Mouse (Mus musculus) embryonic facial prominence, embryonic 12.5 days (tissue): ENCODE results near the gene A930002H24Rik. TPM values are rescaled to one million over a fixed set of nuclear protein-coding genes. Genes with fewer than 3 reads are reported as not detected.
A peak's percentile ranks its signal among the peaks of the same experiment; 100 is the strongest.

Experiments used
- ATAC-seq: fragments of 200-750 bp; cut with Nextera tagmentation; 2 replicates; pipeline ENCODE4 v1.8.0; 2017; ENCODE audit not compliant: insufficient number of reproducible peaks, insufficient read depth, low FRiP score, low TSS enrichment
- H3K27ac ChIP-seq: fragments of 300-500 bp; sonication (generic); 2 replicates; pipeline ENCODE4 v1.5.1; 2016; ENCODE audit warnings: mild to moderate bottlenecking
- H3K27me3 ChIP-seq: fragments of 300-500 bp; sonication (generic); 2 replicates; pipeline ENCODE4 v1.6.1; 2016; ENCODE audit warnings: mild to moderate bottlenecking, moderate library complexity
- H3K36me3 ChIP-seq: fragments of 300-500 bp; sonication (generic); 2 replicates; pipeline ENCODE4 v1.6.1; 2016; ENCODE audit warnings: mild to moderate bottlenecking
- H3K4me1 ChIP-seq: fragments of 300-500 bp; sonication (generic); 2 replicates; pipeline ENCODE4 v1.6.1; 2016
- H3K4me2 ChIP-seq: fragments of 300-500 bp; sonication (generic); replicated peaks from 2 replicates; pipeline ENCODE4 v1.6.1; 2016; ENCODE audit warnings: mild to moderate bottlenecking, moderate library complexity
- H3K4me3 ChIP-seq: fragments of 300-500 bp; sonication (generic); 2 replicates; pipeline ENCODE4 v1.5.1; 2016; ENCODE audit warnings: mild to moderate bottlenecking
- H3K9ac ChIP-seq: fragments of 300-500 bp; sonication (generic); 2 replicates; pipeline ENCODE4 v1.6.1; 2016; ENCODE audit warnings: mild to moderate bottlenecking, moderate library complexity
- H3K9me3 ChIP-seq: fragments of 300-500 bp; sonication (generic); 2 replicates; pipeline ENCODE4 v1.6.1; 2016; ENCODE audit warnings: mild to moderate bottlenecking, moderate library complexity
- WGBS: fragments of 180-500 bp; shearing (Covaris S2); methylation state at CpG from one replicate; pipeline ENCODE4 v1.1.7; 2016; 5-methylcytosine and 5-hydroxymethylcytosine counted together
- polyA plus RNA-seq: library from polyadenylated mRNA; unstranded; fragments of >200 nt; fragmentation: Nextera tagmentation; extraction: Ambion mirVana; gene quantifications from 2 replicates; pipeline ENCODE4 v1.2.1, GENCODE M21; 2016

A930002H24Rik gene
- 2.7 and 4.7 TPM in 2 replicates for polyA plus RNA-seq

DNA sequence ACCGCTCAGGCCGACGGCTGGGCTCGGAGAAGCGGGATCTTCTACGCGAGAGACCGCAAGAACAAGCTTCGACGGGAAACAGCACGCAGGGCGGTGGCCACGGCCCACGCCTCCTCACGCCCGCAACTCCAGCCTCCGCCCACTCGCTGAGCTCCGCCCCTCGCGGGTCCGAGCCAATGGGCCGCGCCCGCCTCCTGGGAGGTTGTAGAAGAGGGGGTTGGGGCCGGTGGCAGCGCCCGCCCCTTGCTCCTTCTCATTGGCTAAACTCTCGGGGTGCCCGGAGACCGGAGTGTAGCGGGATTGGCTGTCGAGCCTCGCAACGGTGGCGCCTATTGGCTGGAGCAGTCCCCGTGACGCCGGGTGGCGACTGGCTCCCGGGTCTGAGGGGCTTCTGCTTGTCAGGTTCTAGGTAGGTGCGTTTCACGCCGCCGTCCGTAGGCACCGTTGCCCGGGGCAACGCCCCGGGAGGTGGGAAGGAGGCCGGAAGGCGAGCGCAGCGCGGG lies at the start of gene A930002H24Rik:
Gene A930002H24Rik, minus strand, starts transcription at position 145 of the 503 bp plus-strand sequence.
- no peaks in the 10 kb centered on the region; the same call in 1 of the 2 replicates for H3K4me1 ChIP-seq
- WGBS: 0% methylated on average over 51 of the region's 55 CpGs
- ATAC-seq: peak; percentile 100
- no peaks in the 10 kb centered on the region for H3K27me3 ChIP-seq
- H3K4me3 ChIP-seq: peak within 1 kb of the TSS; percentile 93
- peak within 1 kb of the TSS; percentile 89 for H3K4me2 ChIP-seq
- no peaks in the 10 kb centered on the region for H3K36me3 ChIP-seq
- H3K9ac ChIP-seq: peak within 1 kb of the TSS; percentile 85
- peak within 1 kb of the TSS; percentile 78 for H3K27ac ChIP-seq
- no peaks in the 10 kb centered on the region for H3K9me3 ChIP-seq

DNA sequence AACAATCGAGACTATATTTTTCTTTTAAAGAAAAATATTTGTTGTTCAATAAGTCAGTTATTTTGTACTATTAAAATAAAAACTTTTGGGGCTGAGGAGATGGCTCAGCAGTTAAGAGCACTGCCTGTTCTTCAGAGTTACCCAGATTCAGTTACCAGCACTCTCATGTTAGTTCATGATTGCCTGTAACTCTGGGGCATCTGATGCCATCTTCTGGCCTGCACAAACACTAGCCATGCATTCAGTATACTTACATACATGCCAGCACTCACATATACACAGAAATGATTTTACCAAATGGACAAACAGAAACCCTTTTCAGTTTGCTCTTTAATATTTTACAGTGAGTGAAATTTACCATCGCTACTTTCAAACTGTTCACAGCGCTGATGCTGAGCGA lies 45.7 kb upstream of the A930002H24Rik start:
- no peak overlapping the region for H3K9ac ChIP-seq
- 95% methylated on average over 4 of the region's 4 CpGs for WGBS
- ATAC-seq: no peak

DNA sequence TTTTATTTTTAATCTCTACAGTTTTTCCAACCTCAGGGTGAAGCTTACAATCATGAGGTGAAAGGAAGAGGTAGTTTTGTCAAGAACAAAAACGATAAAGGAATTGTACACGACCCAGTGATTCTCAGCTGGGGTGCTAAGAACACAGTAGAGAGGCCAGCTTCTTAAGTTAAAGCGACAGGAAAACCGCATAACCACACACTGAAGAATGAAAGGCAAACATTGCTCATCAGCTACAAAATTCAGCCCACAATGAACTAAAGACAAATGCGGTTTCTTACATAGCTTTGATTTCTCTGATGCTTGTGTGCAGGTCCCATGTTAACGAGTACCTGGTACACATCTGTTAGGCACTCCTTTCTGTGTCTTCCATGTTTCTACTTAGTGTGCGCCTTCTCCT lies 33.5 kb upstream of the A930002H24Rik start:
- no peak overlapping the region for H3K4me2 ChIP-seq
- no peak for ATAC-seq
- WGBS: 89% methylated on average over 7 of the region's 7 CpGs

More for the DNA sequence above, 45.7 kb upstream of the A930002H24Rik start:
- no peaks in the 10 kb centered on the region for H3K4me1 ChIP-seq
- H3K27me3 ChIP-seq: no peaks in the 10 kb centered on the region
- H3K9me3 ChIP-seq: no peaks in the 10 kb centered on the region
- H3K4me3 ChIP-seq: no peak overlapping the region
- no peak overlapping the region for H3K4me2 ChIP-seq
- no peak overlapping the region for H3K27ac ChIP-seq
- no peaks in the 10 kb centered on the region for H3K36me3 ChIP-seq

DNA sequence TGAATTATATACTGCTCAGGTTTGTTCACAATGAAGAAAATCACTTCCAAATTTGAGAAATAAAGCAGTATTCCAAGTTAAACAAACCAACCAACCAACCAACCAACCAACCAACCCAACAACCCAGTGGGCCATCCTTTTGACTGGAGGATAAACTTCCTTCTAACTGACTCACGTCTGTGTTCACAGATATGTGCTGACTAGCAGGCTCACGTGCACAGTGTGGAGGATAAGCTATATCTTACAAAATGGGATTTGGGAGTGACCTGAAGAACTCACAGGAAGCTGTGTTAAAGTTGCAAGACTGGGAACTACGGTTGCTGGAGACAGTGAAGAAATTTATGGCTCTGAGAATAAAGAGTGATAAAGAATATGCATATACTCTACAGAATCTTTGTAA lies 32.2 kb upstream of the A930002H24Rik start:
- H3K27ac ChIP-seq: no peak overlapping the region
- H3K36me3 ChIP-seq: no peaks in the 10 kb centered on the region
- H3K4me2 ChIP-seq: no peak overlapping the region
- WGBS: 89% methylated on average over 3 of the region's 3 CpGs
- no peak overlapping the region for H3K4me3 ChIP-seq
- no peak overlapping the region for H3K9ac ChIP-seq
- H3K27me3 ChIP-seq: no peaks in the 10 kb centered on the region
- no peaks in the 10 kb centered on the region for H3K4me1 ChIP-seq
- ATAC-seq: no peak
- H3K9me3 ChIP-seq: no peaks in the 10 kb centered on the region

More for the DNA sequence above, 33.5 kb upstream of the A930002H24Rik start:
- Histone ChIP-seq H3K27ac (no peak overlapping the region), H3K4me1 (no peaks in the 10 kb centered on the region), H3K9ac (no peak overlapping the region), H3K27me3 (no peaks in the 10 kb centered on the region), H3K4me3 (no peak overlapping the region), H3K36me3 (no peaks in the 10 kb centered on the region), H3K9me3 (no peaks in the 10 kb centered on the region)

DNA sequence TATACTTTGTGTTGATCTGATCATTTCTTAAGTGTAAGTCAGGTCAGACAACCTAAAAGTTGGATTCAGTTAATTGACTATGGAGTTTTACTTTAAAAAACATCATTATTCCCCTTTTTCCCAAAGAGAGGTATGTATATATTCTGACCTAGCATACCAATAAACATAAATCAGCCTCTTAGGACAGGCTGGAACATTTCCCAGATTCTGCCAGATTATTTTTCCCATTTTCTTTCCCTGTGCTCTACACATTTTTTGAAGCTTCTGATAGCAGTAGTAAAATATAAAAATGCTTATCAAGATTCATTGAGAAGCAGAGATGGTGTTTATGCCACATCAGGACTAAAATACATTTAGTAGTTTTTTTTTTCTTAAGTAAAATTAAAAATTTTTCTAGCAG lies 27.0 kb upstream of the A930002H24Rik start:
- no peaks in the 10 kb centered on the region for H3K4me1 ChIP-seq
- no peaks in the 10 kb centered on the region for H3K36me3 ChIP-seq
- no peak overlapping the region for H3K27ac ChIP-seq
- no peak overlapping the region for H3K4me3 ChIP-seq
- no peaks in the 10 kb centered on the region for H3K9me3 ChIP-seq
- ATAC-seq: no peak
- no peak overlapping the region for H3K4me2 ChIP-seq
- H3K9ac ChIP-seq: no peak overlapping the region
- H3K27me3 ChIP-seq: no peaks in the 10 kb centered on the region

DNA sequence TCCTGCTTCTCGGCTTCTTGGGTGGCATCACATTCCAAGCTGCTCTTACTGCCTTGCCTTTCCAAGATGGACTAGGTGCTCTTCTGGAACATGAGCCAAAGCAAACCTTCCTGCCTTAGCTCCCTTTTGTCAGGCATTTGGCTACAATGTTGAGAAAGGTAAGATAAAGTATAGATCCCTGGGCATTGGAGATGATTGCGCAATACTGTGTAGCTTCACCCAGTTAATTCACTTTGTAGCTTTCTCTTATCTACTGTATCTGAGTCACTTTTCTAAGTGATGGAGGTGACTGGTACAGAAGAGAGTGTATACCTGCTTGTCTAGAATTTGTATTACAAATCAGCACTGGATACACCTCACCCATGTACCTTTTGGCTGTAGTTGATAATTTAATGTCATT lies 23.4 kb upstream of the A930002H24Rik start:
- no peaks in the 10 kb centered on the region for H3K4me1 ChIP-seq
- H3K36me3 ChIP-seq: no peaks in the 10 kb centered on the region
- no peak overlapping the region for H3K4me3 ChIP-seq
- no peak overlapping the region for H3K9ac ChIP-seq
- 99% methylated on average over 2 of the region's 2 CpGs for WGBS
- H3K27me3 ChIP-seq: no peaks in the 10 kb centered on the region
- no peak for ATAC-seq
- H3K9me3 ChIP-seq: no peaks in the 10 kb centered on the region
- H3K4me2 ChIP-seq: no peak overlapping the region
- no peak overlapping the region for H3K27ac ChIP-seq

DNA sequence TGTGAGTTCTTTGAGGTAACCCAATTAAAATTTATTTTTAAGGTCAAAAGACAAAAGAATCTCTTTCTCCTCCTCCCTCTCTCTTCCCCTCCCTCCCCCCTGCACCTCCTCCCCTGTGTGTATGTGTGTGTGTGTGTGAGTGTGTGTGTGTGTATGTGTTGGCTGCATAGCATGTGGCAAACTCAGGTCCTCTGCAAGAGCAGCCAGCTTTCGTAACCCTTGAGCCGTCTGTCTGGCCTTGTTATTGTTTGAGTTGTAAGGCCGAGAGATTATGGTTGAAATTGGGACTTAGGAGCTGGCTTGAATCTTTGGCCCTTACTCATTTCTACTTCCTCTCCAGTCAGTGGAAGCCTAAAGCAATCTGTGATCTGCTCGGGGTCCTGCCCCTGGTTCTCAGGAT lies 16.4 kb upstream of the A930002H24Rik start:
- H3K4me3 ChIP-seq: no peak overlapping the region
- H3K4me1 ChIP-seq: no peaks in the 10 kb centered on the region
- no peak for ATAC-seq
- no peak overlapping the region for H3K4me2 ChIP-seq
- no peak overlapping the region for H3K9ac ChIP-seq
- H3K9me3 ChIP-seq: no peaks in the 10 kb centered on the region
- no peaks in the 10 kb centered on the region for H3K27me3 ChIP-seq
- no peaks in the 10 kb centered on the region for H3K36me3 ChIP-seq
- WGBS: 86% methylated on average over 4 of the region's 4 CpGs
- H3K27ac ChIP-seq: no peak overlapping the region

DNA sequence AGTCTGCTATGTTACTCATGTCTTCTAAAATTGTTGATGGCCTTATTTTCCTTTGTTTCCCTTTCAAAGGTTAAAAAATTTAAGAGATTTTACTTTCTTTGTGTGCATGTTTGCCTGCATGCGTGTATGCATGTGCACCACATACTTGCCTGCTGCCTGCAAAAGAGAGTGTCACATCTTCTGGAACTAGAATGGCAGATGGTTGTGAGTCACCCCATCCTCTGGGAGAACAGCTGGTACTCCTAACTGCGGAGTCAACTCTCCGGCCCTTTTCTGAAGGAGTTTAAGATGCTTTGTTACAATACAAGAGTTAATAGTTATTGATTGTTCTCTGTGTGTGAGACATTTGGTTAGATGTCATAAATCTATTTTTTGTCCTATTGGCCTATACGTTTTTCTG lies 15.3 kb upstream of the A930002H24Rik start:
- no peak overlapping the region for H3K9ac ChIP-seq
- no peak for ATAC-seq
- H3K4me2 ChIP-seq: no peak overlapping the region
- no peaks in the 10 kb centered on the region for H3K36me3 ChIP-seq
- H3K27me3 ChIP-seq: no peaks in the 10 kb centered on the region
- no peaks in the 10 kb centered on the region for H3K4me1 ChIP-seq
- no peak overlapping the region for H3K27ac ChIP-seq
- H3K9me3 ChIP-seq: no peaks in the 10 kb centered on the region
- no peak overlapping the region for H3K4me3 ChIP-seq
- 86% methylated on average over 4 of the region's 4 CpGs for WGBS

DNA sequence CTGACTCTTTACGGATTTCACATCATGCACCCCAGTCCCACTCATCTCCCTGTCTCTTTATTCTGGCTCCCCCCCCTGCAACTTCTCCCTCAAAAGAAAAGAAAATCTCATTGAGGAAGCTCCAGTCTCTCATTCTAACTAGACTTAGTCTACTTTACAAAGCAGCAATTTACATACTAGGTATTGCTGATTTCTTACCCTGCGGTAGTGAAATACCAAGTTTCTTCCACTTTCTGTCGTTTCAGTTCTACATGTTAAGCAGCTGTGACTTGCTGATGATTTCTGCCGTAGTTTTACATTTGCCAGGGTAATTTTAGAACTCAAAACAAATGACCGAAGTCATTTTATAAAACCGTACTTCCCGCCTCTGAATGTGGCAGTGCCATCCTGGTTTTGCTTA lies 8.2 kb upstream of the A930002H24Rik start:
- Histone ChIP-seq H3K4me2 (no peak overlapping the region), H3K9ac (no peak overlapping the region), H3K27ac (no peak overlapping the region), H3K27me3 (no peaks in the 10 kb centered on the region), H3K36me3 (no peaks in the 10 kb centered on the region), H3K4me3 (no peak overlapping the region), H3K9me3 (no peaks in the 10 kb centered on the region), H3K4me1 (no peaks in the 10 kb centered on the region)
- 87% methylated on average over 7 of the region's 7 CpGs for WGBS
- ATAC-seq: no peak

DNA sequence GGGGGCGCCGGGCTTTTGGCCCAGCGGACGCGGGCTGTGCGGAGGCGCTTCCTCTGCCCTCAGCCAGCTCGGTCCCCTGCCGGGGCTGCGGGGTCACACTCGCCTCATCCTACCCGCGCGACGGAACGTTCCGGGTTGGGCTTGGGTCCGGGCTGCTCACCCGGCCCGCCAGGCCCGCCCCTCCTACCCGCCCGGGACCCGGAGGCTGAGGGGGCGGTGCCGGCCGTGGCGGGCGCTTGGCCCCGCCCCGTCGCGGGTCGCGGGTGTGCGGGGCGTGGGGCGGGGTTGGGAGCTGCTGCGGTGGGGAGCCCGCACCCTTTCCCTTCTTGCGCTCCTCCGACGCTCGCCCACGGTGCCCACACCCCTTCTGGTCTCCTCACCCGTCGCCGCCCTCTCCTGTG lies 580 bp upstream of the A930002H24Rik start:
- H3K4me3 ChIP-seq: peak overlapping the region; percentile 93
- peak overlapping the region; percentile 89 for H3K4me2 ChIP-seq
- no peaks in the 10 kb centered on the region for H3K27me3 ChIP-seq
- no peaks in the 10 kb centered on the region for H3K9me3 ChIP-seq
- 0% methylated on average over 25 of the region's 48 CpGs for WGBS
- peak overlapping the region; percentile 85 for H3K9ac ChIP-seq
- peak overlapping the region; percentile 78 for H3K27ac ChIP-seq
- no peaks in the 10 kb centered on the region; the same call in 1 of the 2 replicates for H3K4me1 ChIP-seq
- peak; percentile 76 for ATAC-seq
- H3K36me3 ChIP-seq: no peaks in the 10 kb centered on the region

DNA sequence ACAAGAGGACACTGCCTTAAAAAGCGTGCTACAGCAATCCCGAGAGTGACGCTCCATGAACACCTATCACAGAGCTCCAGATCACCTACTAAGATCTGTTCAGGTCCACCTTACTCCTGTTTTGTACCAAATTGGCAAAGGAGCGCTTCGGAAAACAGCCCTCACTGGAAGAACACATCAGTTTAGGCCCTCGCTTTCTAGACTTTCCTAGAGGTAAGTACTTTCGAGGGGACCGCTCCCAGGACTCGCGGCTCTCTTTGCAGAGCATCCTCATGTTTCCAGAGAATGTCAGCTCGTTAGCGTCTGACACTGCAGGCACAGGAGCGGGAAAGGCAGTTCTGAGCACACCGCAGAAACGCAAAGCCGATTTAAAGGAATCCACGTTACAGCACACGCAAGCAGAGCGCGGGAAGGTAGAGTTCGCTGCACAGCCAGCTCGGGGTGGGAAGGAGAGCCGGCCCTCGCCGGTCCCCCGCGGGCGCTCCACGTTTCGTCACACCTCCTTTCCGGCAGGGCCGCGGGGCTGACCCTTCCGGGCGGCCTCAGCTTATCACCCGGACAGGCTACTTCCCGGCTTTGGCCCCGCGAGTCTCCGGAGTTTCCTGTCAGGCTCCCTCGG lies 470 bp downstream of the A930002H24Rik start, which contains the start of gene Fer:
Gene Fer, plus strand, starts transcription at position 51 of the 619 bp plus-strand sequence.
- peak; percentile 44 for ATAC-seq
- peak within 1 kb of the TSS; percentile 89 for H3K4me2 ChIP-seq
- H3K36me3 ChIP-seq: no peaks in the 10 kb centered on the region
- no peaks in the 10 kb centered on the region for H3K27me3 ChIP-seq
- H3K4me1 ChIP-seq: no peaks in the 10 kb centered on the region; the same call in 1 of the 2 replicates
- peak within 1 kb of the TSS; percentile 93 for H3K4me3 ChIP-seq
- WGBS: 1% methylated on average over 41 of the region's 41 CpGs
- H3K9me3 ChIP-seq: no peaks in the 10 kb centered on the region
- peak within 1 kb of the TSS; percentile 78 for H3K27ac ChIP-seq
- peak within 1 kb of the TSS; percentile 85 for H3K9ac ChIP-seq

DNA sequence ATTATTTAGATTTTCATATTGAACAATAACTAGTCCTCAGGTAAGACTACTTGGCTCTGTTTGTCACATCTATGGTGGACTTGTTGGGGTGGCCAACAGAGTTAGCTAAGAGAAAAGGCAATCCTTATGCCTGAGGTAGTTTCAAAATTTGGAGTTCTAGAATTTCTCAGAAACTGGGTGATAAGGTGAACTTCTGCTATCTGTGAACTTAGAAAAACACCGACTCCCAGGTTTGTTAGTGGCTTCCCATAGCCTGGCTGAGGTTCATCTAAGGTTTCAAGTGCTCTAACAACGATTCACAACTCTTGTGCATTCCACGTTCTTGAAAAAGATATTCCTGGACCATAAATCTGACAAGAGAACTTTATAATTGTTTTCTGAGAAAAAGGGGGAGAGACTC lies 1.2 kb downstream of the A930002H24Rik start:
- no peaks in the 10 kb centered on the region; the same call in 1 of the 2 replicates for H3K4me1 ChIP-seq
- no peak overlapping the region for H3K9ac ChIP-seq
- no peaks in the 10 kb centered on the region for H3K36me3 ChIP-seq
- no peak overlapping the region for H3K4me2 ChIP-seq
- H3K9me3 ChIP-seq: no peaks in the 10 kb centered on the region
- H3K27ac ChIP-seq: no peak overlapping the region
- WGBS: 76% methylated on average over 3 of the region's 3 CpGs
- H3K4me3 ChIP-seq: no peak overlapping the region
- ATAC-seq: no peak
- H3K27me3 ChIP-seq: no peaks in the 10 kb centered on the region
